Mouse (Mus musculus): ENCODE measurements at regions not wholly inside any gene's neighbourhood (a gene's known extent, or its start where the extent isn't known, plus 50 kb on each side); places are given as distances from the start of the nearest gene placed in this dataset.

DNA sequence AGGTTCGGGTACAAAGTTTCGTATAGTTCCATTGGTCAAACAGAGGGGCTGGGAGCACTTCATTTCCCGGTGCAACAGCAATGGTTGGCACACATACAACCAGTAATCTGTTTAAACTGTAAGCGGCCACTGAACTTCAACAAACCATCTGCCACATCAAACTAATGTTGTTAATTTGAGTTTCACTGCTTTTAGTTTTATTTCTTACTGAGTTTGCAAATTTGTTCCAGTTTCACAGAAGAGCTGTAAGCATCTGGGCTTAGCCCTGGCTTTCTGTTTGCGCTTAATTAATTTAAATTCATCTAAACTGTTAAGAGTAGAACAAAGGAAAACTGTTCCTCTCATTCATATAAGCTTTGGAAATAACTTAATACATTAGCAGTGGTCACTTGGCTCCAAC is 176.0 kb downstream of the Mreg start:
- H3K36me3 ChIP-seq = no peaks in the 10 kb centered on the region
- H3K9ac ChIP-seq = no peak overlapping the region
- no peak overlapping the region for H3K4me3 ChIP-seq
- no peaks in the 10 kb centered on the region for H3K9me3 ChIP-seq
- H3K27ac ChIP-seq = no peak overlapping the region
- no peak for ATAC-seq (ENCODE audit: low FRiP score, low read depth)
- no peaks in the 10 kb centered on the region for H3K27me3 ChIP-seq (replicated peaks)
- H3K4me2 ChIP-seq (replicated peaks) = no peak overlapping the region
- WGBS = 94% methylated on average over 5 of the region's 5 CpGs
- H3K4me1 ChIP-seq = no peaks in the 10 kb centered on the region

- Histone ChIP-seq H3K4me3 (no peak overlapping the region), H3K4me1 (no peaks in the 10 kb centered on the region), H3K36me3 (no peaks in the 10 kb centered on the region), H3K9me3 (no peaks in the 10 kb centered on the region), H3K27me3 (replicated peaks) (no peaks in the 10 kb centered on the region), H3K9ac (no peak overlapping the region), H3K27ac (no peak overlapping the region), H3K4me2 (replicated peaks) (no peak overlapping the region)
- no peak for ATAC-seq (ENCODE audit: low FRiP score, low read depth)
- WGBS = 83% methylated on average over 2 of the region's 2 CpGs
Observed at GRCm38 (mm10) chr1:72033941-72034340, 178.2 kb downstream of the Mreg start.

DNA sequence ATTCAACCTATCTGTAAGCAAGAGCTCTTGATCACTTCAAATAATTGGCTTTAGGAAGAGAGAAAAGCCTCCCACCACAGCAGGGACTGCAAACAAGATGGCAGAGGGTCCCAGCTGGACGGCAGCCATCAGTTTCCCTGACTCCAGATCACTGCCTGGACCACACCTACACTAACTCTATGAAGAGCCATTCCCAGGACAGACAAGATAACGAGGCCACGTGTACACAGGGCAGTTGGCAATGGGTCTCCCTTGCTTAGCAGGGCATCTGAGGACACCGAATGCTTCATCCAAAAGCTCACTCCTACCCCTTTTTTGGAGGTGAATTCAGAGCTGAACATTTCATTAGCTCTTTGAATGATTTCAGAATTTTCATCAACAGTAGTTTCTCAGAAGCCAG is 179.9 kb downstream of the Mreg start:
- Histone ChIP-seq H3K4me1 (no peaks in the 10 kb centered on the region), H3K9ac (no peak overlapping the region), H3K27ac (no peak overlapping the region), H3K9me3 (no peaks in the 10 kb centered on the region), H3K4me3 (no peak overlapping the region), H3K36me3 (no peaks in the 10 kb centered on the region), H3K27me3 (replicated peaks) (no peaks in the 10 kb centered on the region), H3K4me2 (replicated peaks) (no peak overlapping the region)
- whole genome bisulfite sequencing = 83% methylated on average over 4 of the region's 4 CpGs
- ATAC-seq (ENCODE audit: low FRiP score, low read depth) = no peak

- no peak overlapping the region for H3K4me2 ChIP-seq (replicated peaks)
- no peak for ATAC-seq (ENCODE audit: low FRiP score, low read depth)
- no peaks in the 10 kb centered on the region for H3K27me3 ChIP-seq (replicated peaks)
- no peak overlapping the region for H3K27ac ChIP-seq
- 43% methylated on average over 8 of the region's 8 CpGs for WGBS
- no peak overlapping the region for H3K9ac ChIP-seq
- H3K4me3 ChIP-seq = no peak overlapping the region
- no peaks in the 10 kb centered on the region for H3K4me1 ChIP-seq
- H3K9me3 ChIP-seq = no peaks in the 10 kb centered on the region
- H3K36me3 ChIP-seq = no peaks in the 10 kb centered on the region
Observed at GRCm38 (mm10) chr1:72030763-72031405, 181.2 kb downstream of the Mreg start.

DNA sequence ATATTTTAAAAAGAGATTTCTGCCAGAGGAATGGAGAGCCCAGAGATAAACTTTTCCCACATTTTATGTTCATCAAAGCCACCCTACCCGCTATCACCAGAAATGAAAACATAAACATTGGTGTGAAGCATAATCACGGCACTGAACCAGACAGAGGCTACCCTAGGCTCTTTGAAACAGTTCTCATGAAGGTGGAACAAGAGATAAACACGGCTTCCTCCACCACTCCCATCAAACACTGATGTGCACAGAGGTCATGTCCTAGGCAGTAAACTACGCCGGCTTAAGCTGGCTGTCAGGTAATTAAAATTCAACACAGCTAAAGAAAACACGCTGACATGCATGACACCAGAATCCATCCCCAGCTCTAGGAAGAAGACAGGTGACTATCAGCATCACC is 182.5 kb downstream of the Mreg start:
- 76% methylated on average over 6 of the region's 6 CpGs for whole genome bisulfite sequencing
- Histone ChIP-seq H3K4me2 (replicated peaks) (no peak overlapping the region), H3K4me1 (no peaks in the 10 kb centered on the region), H3K36me3 (no peaks in the 10 kb centered on the region), H3K27me3 (replicated peaks) (no peaks in the 10 kb centered on the region), H3K4me3 (no peak overlapping the region), H3K9ac (no peak overlapping the region), H3K27ac (no peak overlapping the region), H3K9me3 (no peaks in the 10 kb centered on the region)
- no peak for ATAC-seq (ENCODE audit: low FRiP score, low read depth)

DNA sequence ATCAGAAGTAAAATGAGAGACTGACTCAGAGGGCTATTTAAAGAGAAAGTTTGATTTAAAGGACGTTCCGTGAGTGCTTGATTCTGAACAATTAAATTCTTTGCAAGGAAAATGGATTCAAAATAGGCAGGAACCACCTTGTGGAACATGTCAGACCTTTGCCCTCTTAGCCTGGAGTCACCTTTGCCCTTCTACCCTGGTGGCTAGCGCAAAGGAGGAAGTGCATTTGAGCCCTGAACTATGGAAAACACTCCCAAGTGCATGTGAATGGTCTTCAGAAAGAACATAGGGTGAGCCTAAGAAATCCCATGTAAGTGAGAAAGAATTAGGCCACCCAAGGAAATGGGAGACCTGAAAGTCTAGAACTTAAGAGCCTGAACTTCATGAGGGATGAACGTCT is 185.2 kb downstream of the Mreg start:
- 88% methylated on average over 4 of the region's 4 CpGs for WGBS
- no peak for ATAC-seq (ENCODE audit: low FRiP score, low read depth)
- Histone ChIP-seq H3K9ac (no peak overlapping the region), H3K36me3 (no peaks in the 10 kb centered on the region), H3K27me3 (replicated peaks) (no peaks in the 10 kb centered on the region), H3K27ac (no peak overlapping the region), H3K9me3 (no peaks in the 10 kb centered on the region), H3K4me2 (replicated peaks) (no peak overlapping the region), H3K4me1 (no peaks in the 10 kb centered on the region), H3K4me3 (no peak overlapping the region)

GRCm38 (mm10) chr1:72022631-72023030 is 189.5 kb downstream of the Mreg start:
- no peaks in the 10 kb centered on the region for H3K4me1 ChIP-seq
- H3K27ac ChIP-seq = no peak overlapping the region
- no peaks in the 10 kb centered on the region for H3K36me3 ChIP-seq
- ATAC-seq (ENCODE audit: low FRiP score, low read depth) = no peak
- 86% methylated on average over 3 of the region's 3 CpGs for WGBS
- no peak overlapping the region for H3K4me3 ChIP-seq
- no peaks in the 10 kb centered on the region for H3K9me3 ChIP-seq
- H3K9ac ChIP-seq = no peak overlapping the region
- no peak overlapping the region for H3K4me2 ChIP-seq (replicated peaks)
- H3K27me3 ChIP-seq (replicated peaks) = no peaks in the 10 kb centered on the region

GRCm38 (mm10) chr1:72018479-72019222 is 193.5 kb downstream of the Mreg start:
- H3K4me2 ChIP-seq (replicated peaks) = no peak overlapping the region
- no peak for ATAC-seq (ENCODE audit: low FRiP score, low read depth)
- no peaks in the 10 kb centered on the region for H3K4me1 ChIP-seq
- H3K9me3 ChIP-seq = no peaks in the 10 kb centered on the region
- no peak overlapping the region for H3K27ac ChIP-seq
- no peaks in the 10 kb centered on the region for H3K36me3 ChIP-seq
- no peak overlapping the region for H3K9ac ChIP-seq
- H3K27me3 ChIP-seq (replicated peaks) = no peaks in the 10 kb centered on the region
- 82% methylated on average over 4 of the region's 4 CpGs for WGBS
- no peak overlapping the region for H3K4me3 ChIP-seq

DNA sequence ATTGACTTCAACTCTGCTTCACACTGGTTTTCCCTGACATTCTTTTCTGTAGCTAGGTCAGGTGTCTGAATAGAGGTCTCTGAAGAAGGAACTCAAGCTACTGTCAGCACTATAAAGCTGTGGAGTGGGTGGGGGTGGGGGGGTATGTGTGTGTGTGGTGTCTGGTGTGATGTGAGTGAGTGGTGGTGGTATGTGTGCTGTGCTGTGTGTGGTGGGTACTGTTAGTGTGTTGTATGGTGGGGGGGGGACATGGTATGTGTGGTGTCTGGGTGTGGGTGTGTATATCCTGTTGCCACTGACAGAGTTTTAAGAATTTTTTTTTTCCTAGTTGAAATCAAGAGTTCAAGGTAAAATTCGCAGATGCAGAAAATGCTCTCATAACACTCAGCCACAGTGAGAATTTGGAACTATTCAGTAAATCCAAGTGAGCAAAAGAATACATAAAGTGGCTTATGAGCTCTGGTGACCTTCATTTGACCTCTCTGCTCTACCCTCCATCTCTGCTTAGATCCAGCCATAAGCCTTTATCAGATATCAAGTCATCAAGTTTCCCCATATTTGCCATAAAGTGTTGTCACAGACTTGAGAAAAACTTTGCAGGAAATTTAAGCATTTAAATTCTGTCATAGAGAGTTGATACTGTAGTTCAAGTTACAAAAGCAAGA is 194.2 kb downstream of the Mreg start:
- H3K9ac ChIP-seq = no peak overlapping the region
- H3K27ac ChIP-seq = no peak overlapping the region
- H3K27me3 ChIP-seq (replicated peaks) = no peaks in the 10 kb centered on the region
- H3K9me3 ChIP-seq = no peaks in the 10 kb centered on the region
- WGBS = 88% methylated on average over 1 of the region's 1 CpGs
- no peak overlapping the region for H3K4me2 ChIP-seq (replicated peaks)
- no peak for ATAC-seq (ENCODE audit: low FRiP score, low read depth)
- H3K4me1 ChIP-seq = no peaks in the 10 kb centered on the region
- H3K36me3 ChIP-seq = no peaks in the 10 kb centered on the region
- no peak overlapping the region for H3K4me3 ChIP-seq

DNA sequence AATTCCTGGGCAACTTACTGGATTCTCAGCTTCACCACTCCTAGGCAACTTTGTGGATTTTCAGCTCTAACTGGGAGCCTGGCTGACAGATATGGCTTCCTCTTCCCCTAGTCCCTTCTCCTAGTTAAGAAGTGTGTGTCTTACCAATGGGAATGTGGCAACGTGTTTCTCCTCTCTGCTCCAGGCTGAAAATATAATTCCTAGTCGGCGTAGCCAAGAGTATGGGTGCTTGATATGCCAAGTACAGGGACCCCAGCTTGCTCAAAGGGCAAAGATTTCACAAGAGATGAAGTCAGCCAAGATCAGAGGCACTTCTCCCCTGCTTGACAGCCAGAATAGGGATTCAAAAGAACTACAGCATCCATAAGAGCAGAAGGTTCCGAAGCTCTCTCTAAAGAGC is 196.6 kb downstream of the Mreg start:
- Histone ChIP-seq H3K4me3 (no peak overlapping the region), H3K27ac (no peak overlapping the region), H3K4me1 (no peaks in the 10 kb centered on the region), H3K4me2 (replicated peaks) (no peak overlapping the region), H3K9me3 (no peaks in the 10 kb centered on the region), H3K36me3 (no peaks in the 10 kb centered on the region), H3K27me3 (replicated peaks) (no peaks in the 10 kb centered on the region), H3K9ac (no peak overlapping the region)
- no peak for ATAC-seq (ENCODE audit: low FRiP score, low read depth)
- 94% methylated on average over 4 of the region's 4 CpGs for WGBS

DNA sequence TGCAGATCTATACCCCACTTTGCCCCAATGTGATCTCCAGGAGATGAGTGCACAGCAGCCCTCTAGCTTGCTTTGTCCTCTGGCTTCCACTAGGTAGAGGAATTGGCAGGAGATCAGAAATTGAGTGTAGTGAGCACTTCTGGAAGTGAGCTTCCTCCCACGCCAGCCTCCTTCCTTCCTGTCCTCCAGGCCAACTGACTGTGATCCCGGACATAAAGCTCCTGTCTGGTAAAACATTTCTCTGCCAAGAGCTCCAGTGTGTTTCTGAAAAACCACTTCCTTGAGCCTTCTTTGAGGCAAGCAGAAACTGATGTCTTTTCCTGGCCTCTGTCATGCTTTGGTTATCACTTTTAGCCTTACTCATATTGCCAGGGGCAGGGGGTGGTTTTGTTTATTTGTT is 197.5 kb downstream of the Mreg start:
- no peak for ATAC-seq (ENCODE audit: low FRiP score, low read depth)
- 82% methylated on average over 2 of the region's 2 CpGs for WGBS
- H3K4me3 ChIP-seq = no peak overlapping the region
- H3K4me2 ChIP-seq (replicated peaks) = no peak overlapping the region
- H3K36me3 ChIP-seq = no peaks in the 10 kb centered on the region
- no peak overlapping the region for H3K9ac ChIP-seq
- no peaks in the 10 kb centered on the region for H3K9me3 ChIP-seq
- no peak overlapping the region for H3K27ac ChIP-seq
- no peaks in the 10 kb centered on the region for H3K27me3 ChIP-seq (replicated peaks)
- H3K4me1 ChIP-seq = no peaks in the 10 kb centered on the region

GRCm38 (mm10) chr1:72013863-72014262 is 198.2 kb downstream of the Mreg start:
- H3K27me3 ChIP-seq (replicated peaks) = no peaks in the 10 kb centered on the region
- ATAC-seq (ENCODE audit: low FRiP score, low read depth) = no peak
- no peak overlapping the region for H3K9ac ChIP-seq
- no peak overlapping the region for H3K27ac ChIP-seq
- H3K9me3 ChIP-seq = no peaks in the 10 kb centered on the region
- no peak overlapping the region for H3K4me2 ChIP-seq (replicated peaks)
- WGBS = 84% methylated on average over 7 of the region's 7 CpGs
- no peaks in the 10 kb centered on the region for H3K36me3 ChIP-seq
- H3K4me1 ChIP-seq = no peaks in the 10 kb centered on the region
- no peak overlapping the region for H3K4me3 ChIP-seq

DNA sequence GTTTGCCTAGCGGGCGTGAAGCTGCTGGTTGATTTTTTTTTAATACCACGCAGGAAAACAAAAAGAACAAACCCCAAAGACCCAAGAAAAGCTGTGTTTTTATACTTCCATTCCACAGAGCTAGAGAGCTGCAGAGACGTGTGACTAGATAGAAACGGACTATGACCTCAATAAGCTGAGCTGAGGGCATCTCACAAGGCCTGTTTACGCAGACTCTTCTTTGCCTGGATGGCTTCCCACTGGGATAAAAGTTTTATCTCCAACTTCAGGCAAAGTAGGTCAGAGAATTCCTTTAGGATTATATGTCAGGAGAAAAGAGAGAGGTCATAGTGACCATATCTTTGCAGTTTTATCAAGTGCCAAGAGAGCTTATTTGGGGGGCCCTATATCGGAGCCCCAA is 199.4 kb downstream of the Mreg start:
- ATAC-seq (ENCODE audit: low FRiP score, low read depth) = no peak
- no peaks in the 10 kb centered on the region for H3K4me1 ChIP-seq
- 83% methylated on average over 7 of the region's 7 CpGs for WGBS
- no peaks in the 10 kb centered on the region for H3K9me3 ChIP-seq
- no peak overlapping the region for H3K27ac ChIP-seq
- H3K27me3 ChIP-seq (replicated peaks) = no peaks in the 10 kb centered on the region
- no peaks in the 10 kb centered on the region for H3K36me3 ChIP-seq
- H3K4me3 ChIP-seq = no peak overlapping the region
- no peak overlapping the region for H3K4me2 ChIP-seq (replicated peaks)
- H3K9ac ChIP-seq = no peak overlapping the region

Measured in neural tube, embryonic 12.5 days (tissue).